Mouse (Mus musculus) CD4-positive, CD25-positive, alpha-beta regulatory T cell, adult 2 months (primary cell): Measurements from ENCODE around the gene Paqr4.

ENCODE experiments used
- DNase-seq: peaks from one replicate; pipeline ENCODE4 v3.0.0-alpha.2; 2012; ENCODE audit warnings: low read depth, low spot score

The Paqr4 gene

GRCm38 (mm10) chr17:23726758-23727142 is 13.9 kb downstream of the Paqr4 start:
- no peak for DNase-seq

- peak; percentile 97 for DNase-seq
These were observed 14.5 kb downstream of the Paqr4 start, which contains the start of gene Pkmyt1 for GRCm38 (mm10) chr17:23725999-23726757. Gene Pkmyt1, plus strand, starts transcription at chr17:23726336.

GRCm38 (mm10) chr17:23725477-23725876 is 15.2 kb downstream of the Paqr4 start:
- no peak for DNase-seq

- DNase-seq, result no peak
These were observed 18.1 kb downstream of the Paqr4 start, which contains the start of gene 1520401A03Rik for GRCm38 (mm10) chr17:23722376-23723125. Gene 1520401A03Rik, minus strand, starts transcription at chr17:23722783.

GRCm38 (mm10) chr17:23721886-23722285 is 18.8 kb downstream of the Paqr4 start:
- DNase-seq, result no peak

GRCm38 (mm10) chr17:23719455-23719854 is 21.2 kb downstream of the Paqr4 start:
- DNase-seq, result no peak

GRCm38 (mm10) chr17:23717003-23717402 is 23.7 kb downstream of the Paqr4 start:
- DNase-seq, result no peak

GRCm38 (mm10) chr17:23706212-23706611 is 34.5 kb downstream of the Paqr4 start:
- peak; percentile 86 for DNase-seq

- no peak for DNase-seq
These were observed 35.1 kb downstream of the Paqr4 start for GRCm38 (mm10) chr17:23705525-23706104.

- no peak for DNase-seq
These were observed 35.9 kb downstream of the Paqr4 start for GRCm38 (mm10) chr17:23704741-23705140.

GRCm38 (mm10) chr17:23703301-23703700 is 37.4 kb downstream of the Paqr4 start:
- DNase-seq, result no peak

- DNase-seq, result peak; percentile 85
These were observed 40.6 kb downstream of the Paqr4 start for GRCm38 (mm10) chr17:23700079-23700478.

GRCm38 (mm10) chr17:23699131-23700077 is 41.3 kb downstream of the Paqr4 start:
- DNase-seq, result peak; percentile 36

GRCm38 (mm10) chr17:23695801-23696200 is 44.9 kb downstream of the Paqr4 start:
- DNase-seq, result no peak

GRCm38 (mm10) chr17:23694491-23694890 is 46.2 kb downstream of the Paqr4 start:
- no peak for DNase-seq
